Mouse (Mus musculus): ENCODE data around the gene Rac1.
"Not testable (repeated sequence)": the region's sequence is repeated elsewhere in the genome, so short reads cannot be mapped to it uniquely, and the experiment has no call there.

Rac1 gene

GRCm38 (mm10) chr5:143527486-143528307, at the start of gene Rac1:
TSS of gene Rac1 (minus strand) at chr5:143528036.
- DNase-seq = peak; percentile 97

- peak; percentile 69 for DNase-seq
Observed at GRCm38 (mm10) chr5:143574261-143575178, 46.7 kb upstream of the Rac1 start.

DNA sequence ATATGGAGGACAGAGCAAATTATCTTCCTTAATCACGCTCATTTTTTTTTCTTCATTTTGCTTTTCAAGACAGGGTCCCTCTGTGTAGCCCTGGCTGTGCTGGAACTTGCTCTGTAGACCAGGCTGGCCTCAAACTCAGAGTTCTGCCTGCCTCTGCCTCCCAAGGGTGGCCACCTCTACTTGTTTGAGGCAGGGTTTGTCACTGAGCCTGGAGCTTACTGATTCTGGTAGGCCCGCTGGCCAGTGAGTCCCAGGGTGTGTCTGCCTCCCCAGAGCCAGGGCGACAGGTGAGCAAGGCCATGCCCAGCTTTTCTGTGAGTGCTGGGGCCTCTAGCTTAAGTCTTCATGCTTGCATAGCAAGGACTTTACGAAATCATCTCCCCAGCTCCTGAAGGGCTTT, 45.2 kb upstream of the Rac1 start:
- no peak for DNase-seq

- DNase-seq = peak; percentile 76
Observed at GRCm38 (mm10) chr5:143572195-143572594, 44.4 kb upstream of the Rac1 start.

DNA sequence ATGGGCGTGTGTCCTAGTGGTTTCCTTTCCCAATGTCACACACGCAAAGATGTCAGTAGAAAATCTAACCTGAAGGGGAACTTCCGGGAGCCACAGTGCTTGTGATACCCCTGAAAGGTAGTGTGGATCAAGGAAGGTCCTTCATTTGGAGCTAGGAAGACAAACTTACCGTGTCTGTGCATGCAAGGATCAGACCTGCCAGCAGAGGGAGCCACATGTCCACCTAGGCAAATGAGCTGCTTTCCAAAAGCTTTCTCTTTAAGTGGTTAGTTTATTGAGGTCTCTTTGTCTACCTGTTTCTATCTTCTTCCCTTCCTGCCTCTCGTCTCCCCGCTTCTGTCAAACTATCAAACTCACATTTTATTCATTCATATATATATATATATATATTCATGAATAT, 40.0 kb upstream of the Rac1 start:
- peak; percentile 92 for DNase-seq

DNA sequence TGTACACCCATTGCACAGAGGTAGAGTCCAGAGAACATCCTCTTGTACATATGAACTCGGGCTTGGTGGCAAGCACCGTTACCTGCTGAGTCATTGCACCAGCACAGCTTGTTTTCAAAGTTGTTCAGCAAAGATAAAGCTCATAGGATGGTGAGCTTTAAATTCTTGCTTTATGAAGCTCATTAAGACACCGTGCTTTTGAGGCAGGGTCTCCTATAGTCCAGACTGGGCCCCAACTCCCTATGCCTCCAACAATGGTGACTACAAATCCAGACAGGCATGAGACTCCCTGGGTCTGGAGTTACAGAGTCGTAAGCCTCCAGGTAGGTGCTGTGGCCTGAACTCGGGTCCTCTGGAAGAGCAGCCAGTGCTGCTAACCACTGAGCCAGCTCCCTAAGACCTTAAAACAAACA, 39.4 kb upstream of the Rac1 start:
- DNase-seq = no peak

DNA sequence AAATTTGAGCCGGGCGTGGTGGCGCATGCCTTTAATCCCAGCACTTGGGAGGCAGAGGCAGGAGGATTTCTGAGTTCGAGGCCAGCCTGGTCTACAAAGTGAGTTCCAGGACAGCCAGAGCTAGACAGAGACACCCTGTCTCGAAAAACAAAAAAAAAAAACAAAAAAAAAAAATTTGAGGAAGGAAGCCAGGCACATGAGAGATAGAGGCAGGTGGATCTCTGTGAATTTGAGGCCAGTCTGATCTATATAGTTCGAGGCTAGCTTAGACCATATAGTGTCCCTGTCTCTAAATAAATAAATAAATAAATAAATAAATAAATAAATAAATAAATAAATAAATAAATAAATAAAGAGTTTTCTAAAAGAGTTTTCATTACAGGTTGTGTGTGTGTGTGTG, 39.0 kb upstream of the Rac1 start:
- DNase-seq = not testable (repeated sequence)

- no peak for DNase-seq
Observed at GRCm38 (mm10) chr5:143561544-143562185, 33.8 kb upstream of the Rac1 start.

DNA sequence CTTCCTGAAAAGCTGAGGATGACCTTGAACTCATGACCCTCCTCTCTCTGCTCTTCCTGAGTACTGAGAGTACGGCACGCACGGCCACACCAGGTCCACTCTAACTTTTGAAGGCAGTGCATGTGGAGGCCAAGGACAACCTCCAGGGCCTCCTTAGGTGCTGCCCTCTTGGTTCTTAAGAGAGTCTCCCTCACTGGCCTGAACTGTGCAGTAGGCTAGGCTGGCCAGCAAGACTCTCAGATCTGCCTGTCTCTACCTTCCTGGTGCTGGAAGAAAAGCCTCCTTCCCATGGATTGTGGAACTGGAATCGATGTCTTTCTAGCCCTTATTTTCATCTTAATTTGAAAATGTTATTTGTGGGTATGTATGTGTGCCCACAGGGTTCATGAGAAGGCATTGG, 33.2 kb upstream of the Rac1 start:
- no peak for DNase-seq

GRCm38 (mm10) chr5:143558731-143559130, 30.9 kb upstream of the Rac1 start:
- DNase-seq = no peak

DNA sequence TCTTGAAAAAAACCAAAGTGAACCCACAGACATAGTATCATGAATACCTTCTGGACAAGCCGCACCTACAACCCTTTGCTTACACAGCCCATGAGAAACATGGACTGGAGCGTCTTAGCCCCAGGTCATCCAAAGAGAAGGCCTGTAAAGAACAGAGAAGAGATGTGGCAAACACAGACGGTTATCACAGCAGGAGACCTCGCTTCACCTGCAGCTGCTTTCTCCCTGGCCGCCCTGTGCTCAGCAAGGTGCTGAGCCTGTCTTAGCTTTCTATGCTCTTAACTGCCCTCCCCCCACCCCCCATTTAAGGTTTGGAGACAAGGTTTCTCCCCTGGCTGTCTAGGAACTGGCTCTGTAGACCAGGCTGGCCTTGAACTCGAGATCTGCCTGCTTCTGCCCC, 27.4 kb upstream of the Rac1 start:
- DNase-seq = no peak

- no peak for DNase-seq
Observed at GRCm38 (mm10) chr5:143552911-143553310, 25.1 kb upstream of the Rac1 start.

GRCm38 (mm10) chr5:143548922-143549321, 21.1 kb upstream of the Rac1 start:
- DNase-seq = not testable (repeated sequence)

- DNase-seq = peak; percentile 97
Observed at GRCm38 (mm10) chr5:143548401-143548846, 20.6 kb upstream of the Rac1 start.

DNA sequence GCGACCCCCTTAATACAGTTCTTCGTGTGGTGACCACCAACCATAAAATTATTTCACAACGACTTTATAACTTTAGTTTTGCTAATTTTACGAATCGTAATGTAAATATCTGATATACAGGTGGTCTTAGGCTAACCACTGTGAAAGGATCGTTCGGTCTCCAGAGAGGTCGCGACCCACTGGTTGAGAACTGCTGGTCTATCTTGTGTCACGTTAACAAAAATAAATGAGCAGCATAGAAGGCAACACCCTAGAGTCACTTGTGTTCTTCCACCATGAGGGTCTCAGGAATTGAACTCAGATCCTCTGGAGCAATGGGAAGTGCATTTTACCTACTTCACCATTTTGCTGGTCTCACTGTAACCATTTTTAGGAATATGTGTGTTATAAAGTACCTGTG, 20.0 kb upstream of the Rac1 start:
- DNase-seq = no peak

GRCm38 (mm10) chr5:143547384-143547783, 19.5 kb upstream of the Rac1 start:
- peak; percentile 85 for DNase-seq

DNA sequence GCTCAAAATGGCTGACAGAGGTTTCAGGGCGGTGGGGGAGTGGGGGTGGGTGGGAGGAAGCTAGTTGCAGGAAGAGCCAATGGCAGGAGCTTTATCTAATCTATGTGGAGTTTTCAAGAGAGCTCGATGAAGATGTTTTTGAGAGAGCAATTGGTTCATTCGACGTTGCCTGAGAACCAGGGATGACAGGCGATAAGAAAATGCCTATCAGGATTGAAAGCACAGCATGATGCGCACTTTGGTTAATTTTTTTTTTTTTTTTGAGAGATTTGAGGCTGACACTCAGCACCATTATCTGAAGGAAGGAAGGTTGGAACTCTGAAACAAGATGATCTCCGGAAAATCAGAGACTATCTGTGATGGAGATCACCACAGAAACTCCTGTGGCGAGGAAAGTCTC, 11.3 kb upstream of the Rac1 start:
- DNase-seq = no peak

DNA sequence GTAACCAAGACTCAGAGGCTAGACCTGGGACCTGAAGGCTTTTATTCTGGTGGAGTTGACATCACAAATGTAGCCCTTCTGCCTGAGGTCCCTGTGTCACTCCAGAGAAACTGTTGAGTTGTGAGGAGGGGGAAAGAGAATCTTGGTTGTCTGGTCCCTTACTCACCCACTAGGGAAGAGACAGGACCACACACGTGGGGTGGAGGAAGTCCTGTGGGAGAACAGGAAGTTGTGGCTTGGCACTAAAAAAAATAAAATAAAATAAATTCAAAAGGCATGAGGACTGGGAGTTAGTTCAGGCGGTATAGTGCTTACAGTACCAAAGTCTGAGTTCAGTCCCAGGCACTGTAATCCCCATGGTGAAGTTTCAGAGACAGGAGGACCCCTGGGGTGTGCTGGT, 9.2 kb upstream of the Rac1 start:
- DNase-seq = no peak

- DNase-seq = no peak
Observed at GRCm38 (mm10) chr5:143534922-143535321, 7.1 kb upstream of the Rac1 start.

DNA sequence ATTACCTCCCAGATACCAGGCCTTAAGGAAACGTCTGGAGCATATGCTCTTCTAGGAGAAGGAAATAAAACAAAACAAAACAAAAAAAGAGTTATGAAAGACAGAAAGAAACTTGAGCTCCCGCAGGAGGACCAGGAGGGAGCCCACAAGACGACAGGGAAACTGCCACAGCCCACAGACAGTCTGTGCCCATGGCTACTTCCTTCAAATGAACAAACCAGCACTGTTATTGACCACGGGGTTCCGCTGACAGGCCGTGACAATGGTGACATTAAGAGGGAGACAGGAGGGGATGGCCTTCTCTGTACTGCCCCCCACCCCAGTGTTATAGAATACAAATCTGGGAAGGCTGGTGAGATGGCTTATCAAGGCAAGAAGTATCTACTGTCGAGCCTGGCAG, 2.9 kb upstream of the Rac1 start:
- DNase-seq = no peak

DNA sequence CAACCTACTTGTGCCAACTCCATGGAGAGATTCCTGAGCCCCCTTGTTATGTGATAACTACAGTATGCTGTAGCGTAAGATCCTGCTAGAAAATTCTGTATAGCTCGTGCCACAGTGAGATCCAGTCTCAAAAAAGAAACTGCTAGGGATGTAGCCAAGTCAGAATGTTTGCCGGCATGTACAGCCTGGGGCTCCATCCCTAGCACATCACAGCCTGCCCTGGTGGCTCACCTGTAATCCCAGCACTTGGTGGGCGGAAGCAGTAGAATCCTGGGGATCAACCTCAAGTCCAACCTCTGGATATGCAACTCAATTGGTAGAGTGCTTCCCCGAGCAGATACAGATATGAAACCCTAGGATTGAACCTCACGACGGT, 460 bp upstream of the Rac1 start:
- DNase-seq = no peak

DNA sequence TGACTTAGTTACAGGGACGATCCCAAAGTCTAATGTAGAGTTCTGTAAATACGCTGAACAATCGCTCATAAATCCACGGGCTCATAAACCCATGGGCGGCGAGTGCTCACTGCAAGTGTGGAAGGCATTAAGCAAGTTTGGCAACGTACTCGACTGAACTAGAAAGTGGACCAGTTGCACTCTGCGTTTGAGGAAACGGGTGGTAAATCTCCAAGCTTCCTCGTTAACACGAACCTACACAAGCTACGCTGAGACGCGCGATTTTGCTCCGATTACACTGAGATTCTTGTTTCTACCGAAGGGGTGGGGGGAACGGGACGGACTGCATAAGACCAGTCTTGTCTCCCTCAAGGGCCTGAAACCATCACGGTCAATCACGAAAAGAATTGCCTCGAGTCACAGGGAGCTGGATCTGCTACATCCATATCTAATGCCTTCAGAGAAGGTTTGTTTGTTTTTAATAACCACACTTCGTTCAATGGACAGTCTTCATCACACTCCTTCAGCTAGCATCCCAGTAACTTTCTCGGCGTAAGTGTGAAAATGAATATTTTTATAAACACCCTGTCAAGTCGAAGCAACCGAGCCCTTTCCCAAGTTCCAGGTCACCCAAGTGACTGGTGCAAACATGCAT, 1.0 kb downstream of the Rac1 start:
- peak; percentile 52 for DNase-seq
